In the genomic region with DNA sequence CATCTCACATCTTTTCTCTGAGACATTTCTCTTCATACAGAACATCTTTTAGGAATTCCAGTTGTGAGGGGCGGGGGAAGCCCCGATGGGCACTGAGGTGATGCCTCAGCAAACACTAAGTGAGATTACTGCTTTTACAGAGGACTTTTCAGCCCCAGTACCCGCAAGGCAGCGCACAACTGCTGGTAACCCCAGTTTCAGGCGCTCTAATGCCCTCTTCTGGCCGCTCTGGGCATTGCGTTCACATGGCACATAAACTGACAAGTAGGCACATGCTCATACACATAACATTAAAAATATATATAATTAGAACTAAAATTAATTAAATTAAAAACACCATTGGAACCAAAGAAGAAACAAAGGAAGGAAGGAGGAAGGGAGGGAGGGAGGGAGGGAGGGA, we compare ENCODE assay signal across 12 mouse cellular contexts. TPM values are rescaled to one million over a fixed set of nuclear protein-coding genes. Genes with fewer than 3 reads are reported as not detected.
DNase-seq lines count a peak whose midpoint lies in the region; ATAC-seq and TF ChIP-seq lines count a peak whose summit lies in the region.
"Had no signal": no experiment of that assay in that cellular context is flagged by ENCODE, and none has a peak within 500 bp of the region (broad histone marks: within the 10 kb centered on the region; RNA-seq: fewer than 3 reads in every experiment).

No protein-coding gene starts in this region.

- H3K9me3 ChIP-seq in hindbrain, postnatal 0 days (ENCODE audit: low read length) = no peaks in the 10 kb centered on the region
- H3K9me3 ChIP-seq in hindbrain, embryonic 14.5 days (ENCODE audit: control insufficient read depth, low read length) = no peaks in the 10 kb centered on the region
- H3K9me3 ChIP-seq in limb, embryonic 10.5 days (replicated peaks) = no peaks in the 10 kb centered on the region

- no peak for ATAC-seq in hindbrain, postnatal 0 days
- ATAC-seq in hindbrain, embryonic 14.5 days (ENCODE audit: low FRiP score) = no peak

- H3K4me2 ChIP-seq in hindbrain, postnatal 0 days (ENCODE audit: low read depth, low read length) = no peak overlapping the region
- H3K4me2 ChIP-seq in hindbrain, embryonic 14.5 days (replicated peaks) = no peak overlapping the region

- peak; percentile 41 for TF ChIP-seq CTCF in hindbrain, postnatal 0 days (IDR thresholded peaks at IDR 0.05; ENCODE audit: low read depth)

- H3K4me3 ChIP-seq in hindbrain, postnatal 0 days (ENCODE audit: low read length) = no peak overlapping the region
- H3K4me3 ChIP-seq in hindbrain, embryonic 14.5 days (replicated peaks; ENCODE audit: low read length) = no peak overlapping the region
- no peak overlapping the region for H3K4me3 ChIP-seq in limb, embryonic 10.5 days

- H3K27me3 ChIP-seq in hindbrain, postnatal 0 days (ENCODE audit: insufficient read depth, low read length) = no peaks in the 10 kb centered on the region
- no peaks in the 10 kb centered on the region for H3K27me3 ChIP-seq in hindbrain, embryonic 14.5 days (ENCODE audit: control insufficient read depth, insufficient read depth, low read length)
- 0 out of 2 replicates have a peak, but pooled peaks cover 2% of the 10 kb centered on the region for H3K27me3 ChIP-seq in limb, embryonic 10.5 days (ENCODE audit: low read depth, poor library complexity, severe bottlenecking)

- 59% methylated on average over 7 of the region's 7 CpGs for WGBS in hindbrain, postnatal 0 days
- 62% methylated on average over 7 of the region's 7 CpGs for WGBS in hindbrain, embryonic 14.5 days
- 61% methylated on average over 7 of the region's 7 CpGs for WGBS in limb, embryonic 10.5 days

- DNase-seq in hindbrain, postnatal 0 days (ENCODE audit: low spot score) = no peak
- DNase-seq in hindbrain, embryonic 14.5 days (ENCODE audit: low spot score) = no peak
- peak; percentile 22 to 65 for DNase-seq in spleen, postnatal 4 days (ENCODE audit: low spot score in 2 of 2)
- DNase-seq in spleen, adult 12 weeks (ENCODE audit: low spot score) = no peak
- DNase-seq in limb, embryonic 10.5 days (ENCODE audit: low spot score) = peak; percentile 56
- DNase-seq in thymus, postnatal 4 days = peak; percentile 88
- DNase-seq in left cerebral cortex, adult 8-10 months (ENCODE audit: low spot score in 2 of 2) = no peak
- no peak for DNase-seq in spleen, adult 18-20 months

- no peaks in the 10 kb centered on the region for H3K4me1 ChIP-seq in hindbrain, postnatal 0 days (ENCODE audit: insufficient read depth, low read length)
- H3K4me1 ChIP-seq in hindbrain, embryonic 14.5 days (replicated peaks; ENCODE audit: control insufficient read depth, insufficient read depth, low read length) = no peaks in the 10 kb centered on the region
- no peaks in the 10 kb centered on the region for H3K4me1 ChIP-seq in limb, embryonic 10.5 days

- no peaks in the 10 kb centered on the region for H3K36me3 ChIP-seq in hindbrain, postnatal 0 days (ENCODE audit: insufficient read depth, low read length)
- H3K36me3 ChIP-seq in hindbrain, embryonic 14.5 days (replicated peaks; ENCODE audit: control insufficient read depth, insufficient read depth) = no peaks in the 10 kb centered on the region
- no peaks in the 10 kb centered on the region for H3K36me3 ChIP-seq in limb, embryonic 10.5 days

- H3K9ac ChIP-seq in hindbrain, postnatal 0 days (replicated peaks; ENCODE audit: low read length) = no peak overlapping the region
- no peak overlapping the region for H3K9ac ChIP-seq in hindbrain, embryonic 14.5 days

- H3K27ac ChIP-seq in hindbrain, postnatal 0 days = no peak overlapping the region
- H3K27ac ChIP-seq in hindbrain, embryonic 14.5 days = no peak overlapping the region
- no peak overlapping the region for H3K27ac ChIP-seq in limb, embryonic 10.5 days

RNA-seq across cellular contexts. Expression of a gene that starts 29.8 kb away (rescaled TPM):
- total RNA-seq in hindbrain, postnatal 0 days (2014; rRNA removed) = 10.0 and 11.4 TPM in 2 replicates
- 5.5 and 5.7 TPM in 2 replicates for polyA plus RNA-seq in hindbrain, postnatal 0 days (2015; fragmentation: Nextera tagmentation; extraction: Ambion mirVana)
- polyA plus RNA-seq in hindbrain, embryonic 14.5 days (2014; fragmentation: Nextera tagmentation; extraction: Ambion mirVana) = 5.2 and 6.1 TPM in 2 replicates
- polyA plus RNA-seq in limb, embryonic 10.5 days (2016; fragmentation: Nextera tagmentation; extraction: Ambion mirVana) = 0.05 and 0.08 TPM in 2 replicates
- total RNA-seq in left cerebral cortex, adult 8-10 months (2022) = under 1 TPM in 2 of 4 experiments, not detected in 2; 0.11 to 0.15 TPM
- total RNA-seq: adrenal gland, adult 18-20 months; megakaryocyte progenitor cell, adult 5-6 weeks had no signal
- polyA plus RNA-seq: intestine, embryonic 14.5 days; spleen, adult 2 months had no signal

Comparison
In these comparisons a context has a peak if more than half of its experiments do, and no peak if none do; other contexts are left out.
1. DNase-seq: peak in spleen, postnatal 4 days (2 of 2), limb, embryonic 10.5 days (single experiment) and thymus, postnatal 4 days (single experiment); none in hindbrain, postnatal 0 days (single experiment), hindbrain, embryonic 14.5 days (single experiment), spleen, adult 12 weeks (single experiment), left cerebral cortex, adult 8-10 months (0 of 2) and spleen, adult 18-20 months (0 of 2).